Mouse (Mus musculus) kidney, postnatal 4 days (tissue): ENCODE data around the gene Ncor2.

ENCODE experiments used
- DNase-seq, 2 experiments: peaks; one replicate each; pipeline ENCODE4 v3.0.0; 2021; ENCODE audit warnings: mixed read lengths in 2 of 2

Ncor2 gene

GRCm38 (mm10) chr5:125057555-125058266 is 121.3 kb downstream of the Ncor2 start:
- DNase-seq, result peak; percentile 67 to 75

- DNase-seq, result peak; percentile 59 to 75
Observed at GRCm38 (mm10) chr5:125056696-125057554, 122.1 kb downstream of the Ncor2 start.

- DNase-seq, result no peak
Observed at GRCm38 (mm10) chr5:125056331-125056695, 122.7 kb downstream of the Ncor2 start.

GRCm38 (mm10) chr5:125055901-125056300 is 123.1 kb downstream of the Ncor2 start:
- no peak for DNase-seq

GRCm38 (mm10) chr5:125053661-125054060 is 125.4 kb downstream of the Ncor2 start:
- DNase-seq, result no peak

- DNase-seq, result peak in 1 of 2 experiments; percentile 40
Observed at GRCm38 (mm10) chr5:125052603-125053488, 126.2 kb downstream of the Ncor2 start.

GRCm38 (mm10) chr5:125052237-125052602 is 126.8 kb downstream of the Ncor2 start:
- no peak for DNase-seq

GRCm38 (mm10) chr5:125049481-125049880 is 129.5 kb downstream of the Ncor2 start:
- DNase-seq, result no peak

GRCm38 (mm10) chr5:125046436-125046835 is 132.6 kb downstream of the Ncor2 start:
- DNase-seq, result no peak

- DNase-seq, result no peak
Observed at GRCm38 (mm10) chr5:125045202-125045601, 133.8 kb downstream of the Ncor2 start.

GRCm38 (mm10) chr5:125043448-125043847 is 135.6 kb downstream of the Ncor2 start:
- DNase-seq, result no peak

- DNase-seq, result no peak
Observed at GRCm38 (mm10) chr5:125041578-125041977, 137.4 kb downstream of the Ncor2 start.

GRCm38 (mm10) chr5:125040128-125040584 is 138.9 kb downstream of the Ncor2 start:
- DNase-seq, result peak; percentile 77 to 81

GRCm38 (mm10) chr5:125039377-125040027 is 139.5 kb downstream of the Ncor2 start:
- no peak for DNase-seq

- no peak for DNase-seq
Observed at GRCm38 (mm10) chr5:125036483-125036882, 142.5 kb downstream of the Ncor2 start.

- DNase-seq, result no peak
Observed at GRCm38 (mm10) chr5:125028911-125029310, 150.1 kb downstream of the Ncor2 start.

- DNase-seq, result no peak
Observed at GRCm38 (mm10) chr5:125028371-125028770, 150.6 kb downstream of the Ncor2 start.

GRCm38 (mm10) chr5:125024002-125024401 is 155.0 kb downstream of the Ncor2 start:
- peak; percentile 62 to 66 for DNase-seq

- no peak for DNase-seq
Observed at GRCm38 (mm10) chr5:125021298-125021697, 157.7 kb downstream of the Ncor2 start.

GRCm38 (mm10) chr5:125019099-125019498 is 159.9 kb downstream of the Ncor2 start:
- no peak for DNase-seq

GRCm38 (mm10) chr5:125017332-125017731 is 161.7 kb downstream of the Ncor2 start:
- peak; percentile 55 to 74 for DNase-seq
